In the genomic region with DNA sequence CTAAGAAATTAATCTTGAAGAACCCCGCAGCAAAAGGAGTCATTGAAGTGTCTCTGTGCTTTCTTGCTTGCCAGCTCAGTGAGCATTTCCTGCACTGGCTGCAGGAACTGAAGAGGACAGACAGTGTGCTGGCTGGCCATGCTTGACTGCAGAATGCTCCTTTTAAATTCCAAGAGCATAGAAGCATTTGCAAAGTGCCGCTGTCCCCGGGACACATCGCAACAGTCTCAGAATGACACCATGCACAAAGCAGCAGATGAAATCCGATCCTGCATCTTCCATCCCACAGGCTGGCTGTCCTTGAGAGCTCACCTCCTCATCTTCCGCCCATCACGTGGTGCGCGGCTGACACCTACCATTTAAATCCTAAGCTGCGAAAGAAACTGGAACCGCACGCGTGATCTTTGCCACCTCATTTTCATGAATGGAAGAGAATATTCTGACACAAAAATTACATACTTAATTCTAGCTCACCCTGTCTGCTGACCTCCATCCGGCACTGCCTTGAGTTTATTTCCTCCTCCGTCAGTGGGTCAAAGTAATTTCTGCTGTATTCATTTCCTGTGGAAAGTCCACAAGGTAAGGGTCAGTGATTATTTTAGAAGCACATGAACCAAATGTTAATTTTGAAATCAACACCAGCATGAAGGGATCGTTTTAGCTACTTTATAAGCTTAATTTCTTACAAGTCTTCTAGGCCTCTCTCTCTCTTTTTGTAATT, we compare ENCODE assay signal across 12 mouse cellular contexts.
DNase-seq lines count a peak whose midpoint lies in the region; ATAC-seq lines count a peak whose summit lies in the region.
"Had no signal": no experiment of that assay in that cellular context is flagged by ENCODE, and none has a peak within 500 bp of the region (broad histone marks: within the 10 kb centered on the region; RNA-seq: fewer than 3 reads in every experiment).

No protein-coding gene starts in this region.

- H3K27me3 ChIP-seq in forebrain, embryonic 11.5 days (ENCODE audit: control insufficient read depth, insufficient read depth, low read length): no peaks in the 10 kb centered on the region
- H3K27me3 ChIP-seq in forebrain, embryonic 13.5 days: no peaks in the 10 kb centered on the region
- H3K27me3 ChIP-seq: heart, embryonic 13.5 days had no signal

- no peaks in the 10 kb centered on the region for H3K4me1 ChIP-seq in forebrain, embryonic 11.5 days (replicated peaks; ENCODE audit: control insufficient read depth, insufficient read depth, low read length)
- no peaks in the 10 kb centered on the region for H3K4me1 ChIP-seq in forebrain, embryonic 13.5 days
- H3K4me1 ChIP-seq: heart, embryonic 13.5 days had no signal

- no peak overlapping the region for H3K4me2 ChIP-seq in forebrain, embryonic 11.5 days (ENCODE audit: low read depth, low read length, severe bottlenecking)
- H3K4me2 ChIP-seq in forebrain, embryonic 13.5 days: no peak overlapping the region
- H3K4me2 ChIP-seq: heart, embryonic 13.5 days had no signal

- H3K4me3 ChIP-seq in forebrain, embryonic 11.5 days (ENCODE audit: low read depth, low read length): no peak overlapping the region
- no peak overlapping the region for H3K4me3 ChIP-seq in forebrain, embryonic 13.5 days
- H3K4me3 ChIP-seq: heart, embryonic 13.5 days; myocyte had no signal

- no peak for ATAC-seq in forebrain, embryonic 11.5 days (replicated peaks; ENCODE audit: low FRiP score)
- no peak for ATAC-seq in forebrain, embryonic 13.5 days
- ATAC-seq: intestine, postnatal 0 days; liver, postnatal 0 days had no signal

- H3K36me3 ChIP-seq in forebrain, embryonic 11.5 days (ENCODE audit: control insufficient read depth, insufficient read depth, low read length): no peaks in the 10 kb centered on the region
- H3K36me3 ChIP-seq in forebrain, embryonic 13.5 days (ENCODE audit: poor library complexity, severe bottlenecking): no peaks in the 10 kb centered on the region
- H3K36me3 ChIP-seq: heart, embryonic 13.5 days had no signal

- no peak overlapping the region for H3K27ac ChIP-seq in forebrain, embryonic 11.5 days (ENCODE audit: low read depth, low read length)
- H3K27ac ChIP-seq in forebrain, embryonic 13.5 days: no peak overlapping the region
- H3K27ac ChIP-seq: heart, embryonic 13.5 days had no signal

- H3K9ac ChIP-seq in forebrain, embryonic 11.5 days (ENCODE audit: low read length): no peak overlapping the region
- no peak overlapping the region for H3K9ac ChIP-seq in forebrain, embryonic 13.5 days
- H3K9ac ChIP-seq: heart, embryonic 13.5 days; liver, postnatal 0 days had no signal

- H3K9me3 ChIP-seq in forebrain, embryonic 11.5 days (ENCODE audit: control insufficient read depth, low read length): no peaks in the 10 kb centered on the region
- no peaks in the 10 kb centered on the region for H3K9me3 ChIP-seq in forebrain, embryonic 13.5 days (replicated peaks)
- H3K9me3 ChIP-seq: heart, embryonic 13.5 days had no signal

- WGBS in forebrain, embryonic 11.5 days: 70% methylated on average over 16 of the region's 16 CpGs
- 73% methylated on average over 16 of the region's 16 CpGs for WGBS in forebrain, embryonic 13.5 days

- peak; percentile 41 for DNase-seq in forebrain, embryonic 11.5 days (ENCODE audit: low spot score)
- peak; percentile 12 for DNase-seq in Muller cell, postnatal 12 days (ENCODE audit: inconsistent ontology term)
- DNase-seq in cerebellum, postnatal 25 days: peak; percentile 34 to 35
- DNase-seq in kidney, postnatal 4 days: peak; percentile 31 to 47
- no peak for DNase-seq in ovary, adult 18-20 months (ENCODE audit: low spot score)
- no peak for DNase-seq in urinary bladder, postnatal 14 days (ENCODE audit: low spot score)
- DNase-seq in adrenal gland, postnatal 25 days: no peak
- DNase-seq: liver, postnatal 0 days had no signal

Comparison
In these comparisons a context has a peak if more than half of its experiments do, and no peak if none do; other contexts are left out.
1. DNase-seq: peak in forebrain, embryonic 11.5 days (single experiment), Muller cell, postnatal 12 days (single experiment), cerebellum, postnatal 25 days (2 of 2) and kidney, postnatal 4 days (2 of 2); none in ovary, adult 18-20 months (single experiment), urinary bladder, postnatal 14 days (single experiment) and adrenal gland, postnatal 25 days (single experiment).